ENCODE assay signal across 23 mouse cellular contexts in genomic region chrX:107039635-107040034, GRCm38 (mm10). TPM values are rescaled to one million over a fixed set of nuclear protein-coding genes. Genes with fewer than 3 reads are reported as not detected.
A peak's percentile ranks its signal among the peaks of the same experiment; 100 is the strongest.
DNase-seq lines count a peak whose midpoint lies in the region; ATAC-seq and TF ChIP-seq lines count a peak whose summit lies in the region.
"Had no signal": no experiment of that assay in that cellular context is flagged by ENCODE, and none has a peak within 500 bp of the region (broad histone marks: within the 10 kb centered on the region; RNA-seq: fewer than 3 reads in every experiment).

No protein-coding gene starts in this region.

- DNase-seq in kidney, postnatal 0 days (ENCODE audit: low spot score), result peak; percentile 18
- DNase-seq in MEL (ENCODE audit: low read depth, low spot score), result peak; percentile 48
- peak; percentile 1 for DNase-seq in brain, embryonic 14.5 days (ENCODE audit: low read depth)
- no peak for DNase-seq in heart, postnatal 10 days
- no peak for DNase-seq in hindbrain, postnatal 0 days (ENCODE audit: low spot score)
- DNase-seq in B cell, adult 2 months, result no peak
- DNase-seq: adrenal gland, adult 2 months; adrenal gland, postnatal 25 days; cerebellum, adult 11 months; cerebellum, adult 8-10 months; cerebellum, postnatal 36 days; gastrocnemius, adult 2 months; gastrocnemius, postnatal 25 days; heart, postnatal 36 days had no signal

- no peak for ATAC-seq in kidney, postnatal 0 days (replicated peaks; ENCODE audit: low FRiP score, low read depth)
- no peak for ATAC-seq in kidney, embryonic 16.5 days (ENCODE audit: low FRiP score, low TSS enrichment)
- peak; percentile 63 for ATAC-seq in megakaryocyte-erythroid progenitor cell, adult 5-6 weeks (replicated peaks; ENCODE audit: low FRiP score, low TSS enrichment, poor library complexity, severe bottlenecking)
- ATAC-seq in hindbrain, postnatal 0 days, result no peak
- ATAC-seq: forebrain, embryonic 13.5 days; intestine, embryonic 15.5 days had no signal

- no peak overlapping the region for H3K4me3 ChIP-seq in kidney, postnatal 0 days (replicated peaks; ENCODE audit: low read depth, low read length)
- no peak overlapping the region for H3K4me3 ChIP-seq in kidney, embryonic 16.5 days (ENCODE audit: low read length)
- no peak overlapping the region for H3K4me3 ChIP-seq in MEL (ENCODE audit: control insufficient read depth in 1 of 2, insufficient read depth in 1 of 2, low read depth in 2 of 2, low read length in 2 of 2)
- H3K4me3 ChIP-seq in hindbrain, postnatal 0 days (ENCODE audit: low read length), result no peak overlapping the region
- H3K4me3 ChIP-seq: embryonic facial prominence, embryonic 10.5 days; forebrain, embryonic 13.5 days; gastrocnemius, adult 2 months; heart, embryonic 12.5 days; hindbrain, embryonic 12.5 days; intestine, embryonic 15.5 days had no signal

- TF ChIP-seq EP300 in MEL (IDR thresholded peaks at IDR 0.05; ENCODE audit: low read depth in 1 of 2, low read length in 2 of 2), result peak; percentile 75 to 84

- H3K9ac ChIP-seq in kidney, postnatal 0 days (ENCODE audit: low read depth, low read length), result no peak overlapping the region
- H3K9ac ChIP-seq in kidney, embryonic 16.5 days (replicated peaks; ENCODE audit: low read length), result no peak overlapping the region
- no peak overlapping the region for H3K9ac ChIP-seq in MEL (ENCODE audit: control insufficient read depth, low read depth, low read length, poor library complexity, severe bottlenecking)
- H3K9ac ChIP-seq in hindbrain, postnatal 0 days (replicated peaks; ENCODE audit: low read length), result no peak overlapping the region
- H3K9ac ChIP-seq: forebrain, embryonic 13.5 days; heart, embryonic 12.5 days; hindbrain, embryonic 12.5 days; intestine, embryonic 15.5 days had no signal

- TF ChIP-seq RAD21 in MEL (IDR thresholded peaks at IDR 0.05; ENCODE audit: low read depth, low read length), result no peak

- no peaks in the 10 kb centered on the region for H3K36me3 ChIP-seq in kidney, postnatal 0 days (ENCODE audit: insufficient read depth, low read length)
- no peaks in the 10 kb centered on the region for H3K36me3 ChIP-seq in kidney, embryonic 16.5 days (ENCODE audit: insufficient read depth, low read length)
- peaks cover 0 to 2% of the 10 kb centered on the region in 2 experiments; a peak in 1 of 4 replicates for H3K36me3 ChIP-seq in MEL (ENCODE audit: control insufficient read depth in 1 of 2, insufficient read depth in 2 of 2, low read length in 2 of 2)
- no peaks in the 10 kb centered on the region for H3K36me3 ChIP-seq in hindbrain, postnatal 0 days (ENCODE audit: insufficient read depth, low read length)
- H3K36me3 ChIP-seq: embryonic facial prominence, embryonic 10.5 days; heart, embryonic 12.5 days; hindbrain, embryonic 12.5 days; intestine, embryonic 15.5 days had no signal

- no peak for TF ChIP-seq POLR2A in MEL (IDR thresholded peaks at IDR 0.05; ENCODE audit: control insufficient read depth in 1 of 2, insufficient read depth in 1 of 2, low read depth in 1 of 2, low read length in 2 of 2, poor library complexity in 1 of 2)
- TF ChIP-seq POLR2A in brain, embryonic 14.5 days (IDR thresholded peaks at IDR 0.05; ENCODE audit: borderline replicate concordance, extremely low read depth, insufficient read depth, insufficient read length, poor library complexity, severe bottlenecking), result no peak

- 58% methylated on average over 2 of the region's 2 CpGs for WGBS in kidney, postnatal 0 days
- 58% methylated on average over 2 of the region's 2 CpGs for WGBS in kidney, embryonic 16.5 days
- WGBS in hindbrain, postnatal 0 days, result 70% methylated on average over 2 of the region's 2 CpGs

- intact Hi-C loops in heart, postnatal 10 days (cut with DNase I), result no loop called here

- no peaks in the 10 kb centered on the region for H3K4me1 ChIP-seq in kidney, postnatal 0 days (replicated peaks; ENCODE audit: insufficient read depth, low read length)
- no peaks in the 10 kb centered on the region for H3K4me1 ChIP-seq in kidney, embryonic 16.5 days (ENCODE audit: insufficient read depth, low read length)
- peaks cover 0 to 3% of the 10 kb centered on the region in 2 experiments; a peak in 1 of 4 replicates for H3K4me1 ChIP-seq in MEL (ENCODE audit: control insufficient read depth in 1 of 2, insufficient read depth in 2 of 2, low read length in 2 of 2)
- H3K4me1 ChIP-seq in hindbrain, postnatal 0 days (ENCODE audit: insufficient read depth, low read length), result no peaks in the 10 kb centered on the region
- H3K4me1 ChIP-seq: embryonic facial prominence, embryonic 10.5 days; forebrain, embryonic 13.5 days; heart, embryonic 12.5 days; hindbrain, embryonic 12.5 days; intestine, embryonic 15.5 days had no signal

- no peak for TF ChIP-seq CTCF in kidney, postnatal 0 days (IDR thresholded peaks at IDR 0.05; ENCODE audit: low read depth)
- TF ChIP-seq CTCF in MEL (IDR thresholded peaks at IDR 0.05 in 2 of 3, conservative IDR thresholded peaks at IDR 0.05 in 1 of 3; ENCODE audit: control insufficient read depth in 1 of 3, insufficient read depth in 1 of 3, low read depth in 2 of 3, low read length in 3 of 3, poor library complexity in 1 of 3, severe bottlenecking in 1 of 3), result no peak
- no peak for TF ChIP-seq CTCF in brain, embryonic 14.5 days (IDR thresholded peaks at IDR 0.05; ENCODE audit: borderline replicate concordance, extremely low read depth, insufficient read depth, insufficient read length)
- TF ChIP-seq CTCF in hindbrain, postnatal 0 days (IDR thresholded peaks at IDR 0.05; ENCODE audit: low read depth), result no peak

- H3K27me3 ChIP-seq in kidney, postnatal 0 days (ENCODE audit: insufficient read depth, low read length), result no peaks in the 10 kb centered on the region
- H3K27me3 ChIP-seq in kidney, embryonic 16.5 days (ENCODE audit: insufficient read depth, low read length), result no peaks in the 10 kb centered on the region
- no peaks in the 10 kb centered on the region for H3K27me3 ChIP-seq in MEL (ENCODE audit: control insufficient read depth in 1 of 2, insufficient read depth in 2 of 2, low read length in 2 of 2)
- H3K27me3 ChIP-seq in hindbrain, postnatal 0 days (ENCODE audit: insufficient read depth, low read length), result no peaks in the 10 kb centered on the region
- H3K27me3 ChIP-seq: forebrain, embryonic 13.5 days; heart, embryonic 12.5 days; hindbrain, embryonic 12.5 days; intestine, embryonic 15.5 days had no signal

- no peak overlapping the region for H3K4me2 ChIP-seq in kidney, postnatal 0 days (ENCODE audit: low read length)
- no peak overlapping the region for H3K4me2 ChIP-seq in kidney, embryonic 16.5 days (replicated peaks; ENCODE audit: low read depth, low read length)
- H3K4me2 ChIP-seq in hindbrain, postnatal 0 days (ENCODE audit: low read depth, low read length), result no peak overlapping the region
- H3K4me2 ChIP-seq: forebrain, embryonic 13.5 days; heart, embryonic 12.5 days; hindbrain, embryonic 12.5 days; intestine, embryonic 15.5 days had no signal

- H3K9me3 ChIP-seq in kidney, postnatal 0 days (replicated peaks; ENCODE audit: low read length), result no peaks in the 10 kb centered on the region
- no peaks in the 10 kb centered on the region for H3K9me3 ChIP-seq in kidney, embryonic 16.5 days (ENCODE audit: low read length)
- H3K9me3 ChIP-seq in MEL (replicated peaks; ENCODE audit: insufficient read depth, low read length), result no peaks in the 10 kb centered on the region
- no peaks in the 10 kb centered on the region for H3K9me3 ChIP-seq in hindbrain, postnatal 0 days (ENCODE audit: low read length)
- H3K9me3 ChIP-seq: embryonic facial prominence, embryonic 10.5 days; forebrain, embryonic 13.5 days; heart, embryonic 12.5 days; hindbrain, embryonic 12.5 days; intestine, embryonic 15.5 days had no signal

- H3K79me2 ChIP-seq in MEL (ENCODE audit: control insufficient read depth, insufficient read depth, low read length, poor library complexity), result no peaks in the 10 kb centered on the region

- no peak overlapping the region for H3K27ac ChIP-seq in kidney, postnatal 0 days
- no peak overlapping the region for H3K27ac ChIP-seq in kidney, embryonic 16.5 days (ENCODE audit: low read length)
- no peak overlapping the region; the same call in 1 of the 2 replicates for H3K27ac ChIP-seq in MEL (ENCODE audit: control insufficient read depth, low read depth, low read length)
- H3K27ac ChIP-seq in hindbrain, postnatal 0 days, result no peak overlapping the region
- H3K27ac ChIP-seq: embryonic facial prominence, embryonic 10.5 days; forebrain, embryonic 13.5 days; gastrocnemius, adult 2 months; hindbrain, embryonic 12.5 days; intestine, embryonic 15.5 days had no signal

TF ChIP-seq in MEL, 35 proteins besides CTCF, POLR2A, EP300 and RAD21 (continues in another document):
- TF ChIP-seq MAX (IDR thresholded peaks at IDR 0.05; ENCODE audit: low read length), result no peak
- TF ChIP-seq HCFC1 (IDR thresholded peaks at IDR 0.05; ENCODE audit: low read depth, low read length), result no peak
- no peak for TF ChIP-seq GABPA (IDR thresholded peaks at IDR 0.05; ENCODE audit: low read depth, low read length)
- TF ChIP-seq ZNF384 (IDR thresholded peaks at IDR 0.05; ENCODE audit: low read depth, low read length), result 0 out of 2 replicates have a peak, but pooled peaks have one; percentile 32
- no peak for TF ChIP-seq POLR2AphosphoS2 (IDR thresholded peaks at IDR 0.05; ENCODE audit: low read length)
- TF ChIP-seq E2F4 (IDR thresholded peaks at IDR 0.05; ENCODE audit: borderline replicate concordance, low read depth, low read length), result no peak
- no peak for TF ChIP-seq USF1 (IDR thresholded peaks at IDR 0.05; ENCODE audit: low read depth, low read length)
- no peak for TF ChIP-seq MYB (IDR thresholded peaks at IDR 0.05; ENCODE audit: low read depth, low read length)
- TF ChIP-seq NRF1 (IDR thresholded peaks at IDR 0.05; ENCODE audit: insufficient read depth, low read depth, low read length, poor library complexity, severe bottlenecking), result no peak
- no peak for TF ChIP-seq ELF1 (IDR thresholded peaks at IDR 0.05; ENCODE audit: low read depth, low read length)
- TF ChIP-seq TBP (IDR thresholded peaks at IDR 0.05; ENCODE audit: low read depth, low read length), result no peak
- no peak for TF ChIP-seq SMC3 (IDR thresholded peaks at IDR 0.05; ENCODE audit: low read depth, low read length)

RNA-seq across cellular contexts. Expression of gene P2ry10, which starts 48.7 kb away (rescaled TPM):
- 0.07 TPM in 1 of 2 replicates, not detected in the other for polyA plus RNA-seq in kidney, postnatal 0 days (2015; fragmentation: Nextera tagmentation; extraction: Ambion mirVana)
- polyA plus RNA-seq in kidney, embryonic 16.5 days (2015; fragmentation: Nextera tagmentation; extraction: Ambion mirVana), result 0.05 TPM in 1 of 2 replicates, not detected in the other
- not detected in 2 replicates for total RNA-seq in MEL (2012; rRNA removed)
- not detected for polyA plus RNA-seq in MEL (2012; ENCODE audit: insufficient read depth in 1 of 2, insufficient read length in 2 of 2, low read depth in 1 of 2, low replicate concordance in 2 of 2, missing spikeins in 1 of 2)
- polyA plus RNA-seq in brain, embryonic 14.5 days (2012; rRNA removed), result not detected in 2 replicates
- total RNA-seq in megakaryocyte-erythroid progenitor cell, adult 5-6 weeks (2014; fragmentation: Nextera tagmentation), result 0.09 and 0.12 TPM in 2 replicates
- total RNA-seq in megakaryocyte-erythroid progenitor cell, adult 5-6 weeks (2017), result 0.95 and 5.8 TPM in 2 replicates
- under 1 TPM; 0.17 to 0.26 TPM for total RNA-seq in heart, postnatal 10 days (2021)
- not detected in 2 replicates for total RNA-seq in hindbrain, postnatal 0 days (2014; rRNA removed)
- polyA plus RNA-seq in hindbrain, postnatal 0 days (2015; fragmentation: Nextera tagmentation; extraction: Ambion mirVana), result not detected in 2 replicates
- total RNA-seq: adrenal gland, postnatal 25 days; ES-E14; gastrocnemius, adult 2 months; gastrocnemius, postnatal 25 days had no signal
- polyA plus RNA-seq: adrenal gland, adult 2 months; C2C12; embryonic facial prominence, embryonic 10.5 days; forebrain, embryonic 13.5 days; heart, embryonic 12.5 days; hindbrain, embryonic 12.5 days had no signal

Comparison
In these comparisons a context has a peak if more than half of its experiments do, and no peak if none do; other contexts are left out.
1. DNase-seq: peak in kidney, postnatal 0 days (single experiment), MEL (single experiment) and brain, embryonic 14.5 days (single experiment); none in heart, postnatal 10 days (0 of 2), hindbrain, postnatal 0 days (single experiment) and B cell, adult 2 months (0 of 2).